8 mouse cellular contexts compared by ENCODE assay signal in genomic region chr6:57641789-57642188, GRCm38 (mm10). TPM values are rescaled to one million over a fixed set of nuclear protein-coding genes. Genes with fewer than 3 reads are reported as not detected.
DNase-seq lines count a peak whose midpoint lies in the region; ATAC-seq and TF ChIP-seq lines count a peak whose summit lies in the region.

No protein-coding gene starts in this region.

- no peak overlapping the region for H3K9ac ChIP-seq in hindbrain, postnatal 0 days (replicated peaks; ENCODE audit: low read length)
- no peak overlapping the region for H3K9ac ChIP-seq in midbrain, embryonic 12.5 days (replicated peaks)

- no peak overlapping the region for H3K4me3 ChIP-seq in hindbrain, postnatal 0 days (ENCODE audit: low read length)
- H3K4me3 ChIP-seq in midbrain, embryonic 12.5 days: no peak overlapping the region

- 12% methylated on average over 4 of the region's 4 CpGs for WGBS in hindbrain, postnatal 0 days
- WGBS in midbrain, embryonic 12.5 days: 67% methylated on average over 4 of the region's 4 CpGs

- H3K36me3 ChIP-seq in hindbrain, postnatal 0 days (ENCODE audit: insufficient read depth, low read length): no peaks in the 10 kb centered on the region
- no peaks in the 10 kb centered on the region for H3K36me3 ChIP-seq in midbrain, embryonic 12.5 days

- TF ChIP-seq CTCF in hindbrain, postnatal 0 days (IDR thresholded peaks at IDR 0.05; ENCODE audit: low read depth): no peak

- H3K27me3 ChIP-seq in hindbrain, postnatal 0 days (ENCODE audit: insufficient read depth, low read length): no peaks in the 10 kb centered on the region
- H3K27me3 ChIP-seq in midbrain, embryonic 12.5 days: no peaks in the 10 kb centered on the region

- H3K4me1 ChIP-seq in hindbrain, postnatal 0 days (ENCODE audit: insufficient read depth, low read length): no peaks in the 10 kb centered on the region; the same call in 1 of the 2 replicates
- H3K4me1 ChIP-seq in midbrain, embryonic 12.5 days: no peaks in the 10 kb centered on the region

- H3K27ac ChIP-seq in hindbrain, postnatal 0 days: no peak overlapping the region
- H3K27ac ChIP-seq in midbrain, embryonic 12.5 days (replicated peaks): no peak overlapping the region

- DNase-seq in cerebellum, adult 11 months: peak; percentile 6
- peak; percentile 4 for DNase-seq in c-Kit-positive CD71-positive TER-119-positive erythroid progenitor cells, embryonic 14.5 days (ENCODE audit: low spot score)
- DNase-seq in frontal cortex, postnatal 25 days (ENCODE audit: low spot score in 2 of 2): peak; percentile 9 to 26
- DNase-seq in hindbrain, postnatal 0 days (ENCODE audit: low spot score): peak; percentile 91
- DNase-seq in left cerebral cortex, postnatal 25 days (ENCODE audit: low spot score in 2 of 2): peak; percentile 49 to 65
- peak; percentile 42 to 53 for DNase-seq in spleen, postnatal 36 days (ENCODE audit: low spot score in 2 of 2)

- intact Hi-C loops in left cerebral cortex, postnatal 25 days (cut with DNase I): no loop called here

- no peak overlapping the region for H3K4me2 ChIP-seq in hindbrain, postnatal 0 days (ENCODE audit: low read depth, low read length)
- no peak overlapping the region for H3K4me2 ChIP-seq in midbrain, embryonic 12.5 days (replicated peaks)

- no peak for ATAC-seq in cerebellum, adult (ENCODE audit: insufficient number of reproducible peaks, low FRiP score, low TSS enrichment)
- peak; percentile 96 for ATAC-seq in hindbrain, postnatal 0 days
- ATAC-seq in midbrain, embryonic 12.5 days (ENCODE audit: low FRiP score, low read depth): peak; percentile 85

- H3K9me3 ChIP-seq in hindbrain, postnatal 0 days (ENCODE audit: low read length): no peaks in the 10 kb centered on the region
- H3K9me3 ChIP-seq in midbrain, embryonic 12.5 days: no peaks in the 10 kb centered on the region

RNA-seq across cellular contexts. Expression of gene Pyurf, which starts 50.1 kb away (rescaled TPM):
- 14.7 and 16.8 TPM in 2 replicates for total RNA-seq in hindbrain, postnatal 0 days (2014; rRNA removed)
- 15.0 and 16.1 TPM in 2 replicates for polyA plus RNA-seq in hindbrain, postnatal 0 days (2015; fragmentation: Nextera tagmentation; extraction: Ambion mirVana)
- 1 to 10 TPM; 8.4 to 9.4 TPM for total RNA-seq in left cerebral cortex, postnatal 25 days (2021)
- 14.6 and 14.9 TPM in 2 replicates for polyA plus RNA-seq in midbrain, embryonic 12.5 days (2016; fragmentation: Nextera tagmentation; extraction: Ambion mirVana)

Comparison
In these comparisons a context has a peak if more than half of its experiments do, and no peak if none do; other contexts are left out.
1. DNase-seq: peak in every context shown above with its lines; median percentile 91 in hindbrain, postnatal 0 days; 57 in left cerebral cortex, postnatal 25 days; 48 in spleen, postnatal 36 days; 18 in frontal cortex, postnatal 25 days; 6 in cerebellum, adult 11 months; 4 in c-Kit-positive CD71-positive TER-119-positive erythroid progenitor cells, embryonic 14.5 days.